Mouse (Mus musculus) layer of hippocampus, postnatal 25 days (tissue): ENCODE results near the gene Ppp1r35. TPM values are rescaled to one million over a fixed set of nuclear protein-coding genes. Genes with fewer than 3 reads are reported as not detected.

Experiments
- DNase-seq, 2 experiments: peaks; one replicate each; pipeline ENCODE4 v3.0.0; 2022; ENCODE audit warnings: mixed read lengths in 2 of 2, low spot score in 1 of 2; ENCODE audit errors: extremely low spot score in 1 of 2
- total RNA-seq, 2 experiments: library from RNA; stranded (reverse); gene quantifications; 2 replicates each; pipeline ENCODE4 v1.2.3; 2021

Ppp1r35 gene
- total RNA-seq, 2 experiments from 2014 or later: 24.7 to 26.2 TPM

- DNase-seq: no peak
Measured at GRCm38 (mm10) chr5:137779053-137779933, 644 bp downstream of the Ppp1r35 start.

DNA sequence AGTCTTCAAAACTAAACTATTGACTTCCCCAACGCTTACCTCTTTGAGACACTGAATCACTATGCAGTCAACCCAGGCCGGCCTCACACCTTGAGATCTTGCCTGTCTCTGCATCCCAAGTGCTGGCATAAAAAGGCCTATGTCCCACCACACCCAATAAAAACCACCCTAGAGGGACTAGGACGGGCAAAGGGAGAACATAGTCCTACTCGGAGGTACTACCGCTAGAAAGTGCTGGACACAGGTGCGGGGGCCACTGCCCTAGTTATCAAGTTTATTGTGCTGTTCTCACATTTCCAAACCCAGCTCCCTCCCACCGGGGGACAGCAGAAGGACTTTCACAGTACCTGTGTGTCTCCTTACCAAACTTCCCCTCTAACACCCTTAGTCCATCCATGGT is 3.0 kb downstream of the Ppp1r35 start:
- no peak for DNase-seq

DNA sequence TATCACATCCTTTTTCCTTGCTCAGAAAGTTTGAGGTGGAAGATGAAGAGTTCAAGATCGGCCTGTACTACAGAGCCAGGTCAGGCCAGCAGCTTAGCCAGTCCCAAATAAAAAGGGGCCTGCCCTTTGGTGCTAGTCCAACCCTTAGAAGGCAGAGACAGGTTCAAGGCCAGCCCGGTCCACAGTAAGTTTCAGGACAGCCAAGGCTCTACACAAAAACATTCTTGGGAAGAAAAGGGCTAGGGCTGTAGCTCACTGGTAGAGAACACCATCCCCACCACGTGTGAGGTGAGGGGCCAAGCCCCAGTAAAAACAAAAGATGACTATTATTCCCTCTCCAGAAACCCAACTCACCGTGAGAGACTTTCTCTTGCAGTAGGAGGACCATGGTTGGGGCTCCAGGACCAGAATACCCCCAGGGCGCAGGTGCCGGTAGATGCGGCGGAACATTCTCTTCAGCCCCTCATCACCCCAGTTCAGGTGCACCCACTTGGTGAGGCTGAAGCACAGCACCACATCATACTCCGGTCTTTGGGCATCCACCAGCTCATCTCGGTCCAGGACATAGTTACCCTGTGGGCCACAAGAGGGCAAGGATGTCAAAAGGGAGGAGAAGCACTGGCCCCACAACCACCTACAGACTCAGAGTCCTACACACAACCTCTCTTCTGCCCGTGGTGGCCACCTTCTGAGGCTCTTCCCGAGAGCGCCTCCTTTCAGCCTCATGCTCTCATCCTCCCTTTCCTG is 4.3 kb downstream of the Ppp1r35 start:
- DNase-seq: no peak

DNA sequence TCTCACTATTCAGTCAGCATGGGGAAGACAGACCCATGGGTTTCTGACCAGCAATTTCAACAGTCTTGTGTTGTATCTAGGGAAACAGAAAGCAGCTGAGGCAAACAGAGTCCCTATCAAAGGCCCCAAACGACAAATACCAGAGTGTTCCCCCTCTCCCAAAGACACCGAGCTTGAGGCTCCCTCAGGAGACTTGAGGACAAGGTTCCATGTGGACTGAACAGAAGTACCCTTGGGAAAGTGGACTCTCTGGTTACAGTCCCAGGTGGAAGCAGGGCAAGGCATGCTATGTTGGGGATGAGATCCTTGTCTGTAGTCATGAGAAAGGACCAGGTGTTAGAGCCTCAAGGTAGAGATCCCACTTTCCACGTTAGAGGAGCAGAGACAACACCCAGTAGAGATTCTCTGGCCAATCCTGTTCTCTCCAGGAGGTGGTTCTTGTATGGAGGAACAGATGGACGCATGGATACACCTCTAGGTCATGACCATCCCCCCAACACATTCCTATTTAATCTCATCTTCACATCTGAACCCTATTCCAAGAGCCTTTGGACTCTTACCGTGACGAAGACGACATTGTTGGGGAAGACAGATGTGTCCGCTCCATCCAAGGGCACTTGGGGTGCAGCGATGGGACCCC is 5.4 kb downstream of the Ppp1r35 start:
- DNase-seq: no peak

GRCm38 (mm10) chr5:137784546-137784945 is 5.9 kb downstream of the Ppp1r35 start:
- no peak for DNase-seq

DNA sequence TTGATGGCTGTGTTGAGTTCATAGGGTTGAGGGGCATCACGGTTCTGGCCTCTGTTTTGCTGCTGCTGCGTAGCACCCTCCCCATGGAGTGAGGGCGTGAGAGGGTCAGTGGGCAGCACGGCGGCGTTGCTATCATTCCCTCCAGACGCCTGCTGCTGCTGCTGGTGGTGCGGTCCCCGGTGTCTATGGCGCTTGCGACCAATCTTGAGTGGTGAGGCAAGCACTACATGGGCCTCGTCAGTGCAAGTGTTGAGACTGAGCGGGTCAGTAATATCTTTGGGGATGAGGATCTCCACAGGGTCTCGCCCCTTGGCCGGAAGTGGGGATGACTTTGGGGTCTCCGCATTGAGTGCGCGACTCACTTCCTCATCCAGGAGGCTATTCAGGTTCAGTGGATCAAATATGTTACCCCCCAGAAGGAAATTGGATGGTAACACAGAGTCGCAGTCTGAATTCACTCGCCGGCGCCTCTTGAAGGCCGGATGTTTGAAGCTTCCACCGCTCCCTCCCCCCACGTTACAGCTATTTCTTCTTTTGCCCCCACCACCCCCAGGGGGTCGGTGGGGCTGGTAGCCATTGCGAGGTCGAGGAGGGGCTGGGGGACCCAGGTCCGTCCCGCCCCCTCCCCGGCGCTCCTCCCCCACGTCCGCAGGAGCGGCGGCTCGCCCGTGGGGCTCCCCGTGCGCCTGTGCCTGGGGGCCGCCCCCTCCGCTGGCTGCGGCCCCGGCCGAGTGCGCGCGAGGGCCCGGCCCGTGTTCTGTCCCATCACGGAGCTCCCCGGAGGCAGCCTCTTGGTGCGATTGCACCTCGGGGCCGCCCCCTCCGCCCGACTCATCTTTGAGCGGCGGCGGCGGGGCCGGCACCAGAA is 6.7 kb downstream of the Ppp1r35 start:
- peak; percentile 21 to 35 for DNase-seq

DNA sequence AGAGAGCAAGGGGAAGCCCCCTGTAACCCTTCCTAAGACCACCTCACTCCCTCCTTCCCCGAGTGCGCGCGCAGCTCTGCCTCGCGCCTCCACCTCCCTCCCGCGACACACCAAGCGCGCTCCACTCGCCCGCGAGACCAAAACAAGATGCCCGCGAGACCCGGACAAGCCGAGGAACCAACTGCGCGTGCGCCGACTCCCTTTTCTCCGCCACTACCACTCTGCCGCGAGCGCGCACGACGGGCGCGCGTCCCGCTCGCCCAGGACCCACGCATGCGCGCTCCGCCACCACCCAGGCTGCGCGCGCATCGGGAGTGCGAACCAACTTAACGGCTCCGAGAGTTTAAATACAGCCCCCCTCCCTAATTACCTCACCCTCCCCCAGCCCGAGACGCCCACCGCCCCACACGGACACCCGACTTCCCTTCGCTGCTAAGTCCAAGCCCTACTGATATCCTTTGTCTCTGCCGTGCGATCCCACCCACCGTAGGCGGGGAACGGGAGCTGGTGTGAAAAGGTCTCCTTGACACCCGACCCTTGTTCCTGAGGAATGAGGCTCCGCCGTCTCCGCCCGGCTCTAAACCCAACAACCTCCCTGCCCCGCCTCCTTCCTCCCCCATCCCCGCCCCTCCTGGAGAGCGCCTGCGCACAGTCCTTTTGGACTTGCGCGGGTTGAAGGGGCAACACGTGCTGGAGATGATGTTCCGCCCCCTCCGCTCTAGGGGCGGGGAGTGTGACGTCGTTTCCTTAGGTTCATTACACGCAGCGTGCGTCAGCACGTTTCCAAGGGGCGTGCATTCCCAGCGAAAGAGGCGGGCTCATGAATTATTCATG is 7.7 kb downstream of the Ppp1r35 start:
- DNase-seq: peak; percentile 99

- DNase-seq: peak; percentile 91 to 96
Measured at GRCm38 (mm10) chr5:137787151-137787928, 8.7 kb downstream of the Ppp1r35 start, which contains the start of the genes Mepce and Zcwpw1. Mepce (minus strand) TSS chr5:137787655. Zcwpw1 (plus strand) TSS chr5:137787798.

DNA sequence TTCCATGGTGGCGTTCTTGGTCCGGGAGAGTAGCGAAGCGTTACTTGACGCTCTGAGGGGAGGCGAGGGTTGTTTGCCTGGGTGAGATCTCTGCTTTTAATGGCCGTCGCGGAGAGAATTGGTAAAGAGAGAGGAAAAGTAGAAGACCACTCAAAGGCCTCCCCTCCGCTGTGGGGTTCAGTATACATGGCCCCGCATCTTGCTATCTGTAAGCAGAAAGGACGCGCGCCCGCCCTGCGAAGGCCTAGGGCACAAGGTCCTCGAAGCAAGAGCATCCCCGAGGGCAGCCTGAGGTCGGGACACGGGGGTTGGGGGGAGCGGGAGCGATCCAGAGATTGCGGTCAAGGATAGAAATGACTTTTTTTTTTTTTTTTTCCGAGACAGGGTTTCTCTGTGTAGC is 9.5 kb downstream of the Ppp1r35 start:
- no peak for DNase-seq

DNA sequence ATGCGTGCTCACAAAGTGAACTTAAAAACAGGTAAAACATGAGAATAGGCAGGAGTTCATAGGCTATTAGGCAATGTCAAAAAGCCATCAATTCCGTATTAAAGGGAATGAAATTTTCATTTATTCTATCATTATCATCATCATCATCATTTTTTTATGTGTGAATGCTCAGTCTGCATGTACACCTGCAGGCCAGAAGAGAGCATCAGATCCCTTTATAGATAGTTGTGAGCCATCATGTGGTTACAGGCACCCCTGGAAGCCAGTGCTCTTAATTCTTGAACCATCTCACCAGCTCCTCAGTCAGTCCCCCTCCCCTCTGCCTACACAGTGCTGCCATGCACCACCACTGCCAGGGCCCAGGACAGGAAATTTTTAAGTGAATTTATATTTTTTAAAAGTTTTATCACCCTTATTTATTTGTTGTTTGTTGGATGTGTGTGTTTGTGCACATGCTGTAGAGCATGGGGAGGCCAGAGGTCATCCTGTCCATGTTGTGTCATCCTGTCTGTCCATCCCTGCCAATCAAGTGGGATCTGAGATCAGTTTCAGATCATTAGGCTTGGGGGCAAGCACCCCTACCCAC is 10.4 kb downstream of the Ppp1r35 start:
- no peak for DNase-seq

DNA sequence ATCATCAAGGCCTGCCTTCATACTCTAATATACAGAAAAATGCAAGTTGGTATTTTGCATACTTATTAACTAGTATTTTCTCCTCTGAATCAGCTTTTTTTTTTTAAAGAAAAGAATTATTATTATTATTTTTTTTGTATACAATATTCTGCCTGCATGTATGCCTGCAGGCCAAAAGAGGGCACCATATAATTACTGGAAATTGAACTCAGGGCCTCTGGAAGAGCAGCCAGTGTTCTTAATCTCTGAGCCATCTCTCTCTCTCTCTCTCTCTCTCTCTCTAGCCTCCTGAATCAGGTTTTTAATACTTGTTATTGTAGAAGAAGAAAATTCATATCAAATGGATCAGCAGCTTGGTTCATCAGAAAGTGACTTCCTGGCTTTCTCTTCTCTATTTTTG is 12.9 kb downstream of the Ppp1r35 start:
- no peak for DNase-seq

- DNase-seq: no peak
Measured at GRCm38 (mm10) chr5:137796606-137797005, 18.0 kb downstream of the Ppp1r35 start.

GRCm38 (mm10) chr5:137800917-137801316 is 22.3 kb downstream of the Ppp1r35 start:
- no peak for DNase-seq

- no peak for DNase-seq
Measured at GRCm38 (mm10) chr5:137806158-137806557, 27.5 kb downstream of the Ppp1r35 start.

DNA sequence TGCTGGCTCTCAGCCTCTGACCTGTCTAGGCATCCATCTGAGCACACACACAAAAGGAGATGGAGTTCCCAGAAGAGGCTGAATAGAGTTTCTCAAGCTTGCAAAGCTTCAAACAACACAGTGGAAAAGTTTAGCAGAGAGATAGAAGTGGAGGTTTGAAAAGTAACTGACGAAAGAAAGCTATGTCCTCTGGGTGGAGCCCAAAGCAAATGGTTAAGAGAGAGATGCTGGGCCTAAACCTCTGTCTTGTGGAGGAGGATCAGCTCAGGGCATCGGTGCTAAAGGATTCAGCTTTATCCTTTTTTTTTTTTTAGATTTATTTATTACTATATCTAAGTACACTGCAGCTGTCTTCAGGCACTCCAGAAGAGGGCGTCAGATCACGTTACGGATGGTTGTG is 29.7 kb downstream of the Ppp1r35 start:
- DNase-seq: no peak

GRCm38 (mm10) chr5:137817466-137818222 is 39.0 kb downstream of the Ppp1r35 start:
- no peak for DNase-seq

DNA sequence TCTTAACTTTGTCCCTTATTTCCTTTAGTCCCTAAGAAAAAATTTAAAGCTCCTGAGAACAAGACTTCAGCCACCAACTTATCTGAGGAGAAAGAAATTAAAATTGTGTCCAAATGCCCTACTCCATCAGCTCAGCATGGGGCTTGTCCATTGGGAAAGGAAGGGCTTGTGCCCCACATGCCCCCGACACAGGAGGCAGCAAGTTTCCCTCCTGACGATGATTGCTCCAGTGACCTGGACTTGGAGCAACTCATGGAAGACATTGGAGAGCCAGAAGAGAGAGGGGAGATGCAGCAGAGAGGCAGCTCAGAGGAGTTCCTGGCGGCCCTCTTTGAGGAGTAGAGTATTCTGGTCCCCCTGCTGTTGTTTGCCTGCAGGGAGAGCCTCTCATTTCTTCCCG is 43.5 kb downstream of the Ppp1r35 start:
- DNase-seq: no peak
